Mouse (Mus musculus): ENCODE results near the gene Clca2. TPM values are rescaled to one million over a fixed set of nuclear protein-coding genes. Genes with fewer than 3 reads are reported as not detected.

The Clca2 gene
- polyA plus RNA-seq (2015; fragmentation: Nextera tagmentation; extraction: Ambion mirVana), result 0.53 and 0.56 TPM in 2 replicates

GRCm38 (mm10) chr3:145099291-145099690 is at the start of gene Clca2:
Gene Clca2 (minus strand): TSS chr3:145099443.
- Histone ChIP-seq H3K4me3 (no peak within 1 kb of the TSS), H3K9me3 (no peaks in the 10 kb centered on the region), H3K4me2 (replicated peaks) (no peak within 1 kb of the TSS), H3K27ac (no peak within 1 kb of the TSS), H3K27me3 (no peaks in the 10 kb centered on the region), H3K9ac (no peak within 1 kb of the TSS), H3K36me3 (no peaks in the 10 kb centered on the region), H3K4me1 (no peaks in the 10 kb centered on the region; the same call in 1 of the 2 replicates)
- WGBS, result 76% methylated on average over 6 of the region's 6 CpGs
- ATAC-seq (ENCODE audit: low FRiP score, low read depth), result no peak

- Histone ChIP-seq H3K4me2 (replicated peaks) (no peak overlapping the region), H3K9me3 (no peaks in the 10 kb centered on the region), H3K4me1 (no peaks in the 10 kb centered on the region), H3K27me3 (no peaks in the 10 kb centered on the region), H3K36me3 (peaks cover 27% of the 10 kb centered on the region), H3K27ac (no peak overlapping the region), H3K4me3 (no peak overlapping the region), H3K9ac (no peak overlapping the region)
- ATAC-seq (ENCODE audit: low FRiP score, low read depth), result no peak
Measured at GRCm38 (mm10) chr3:145147952-145148351, 48.7 kb upstream of the Clca2 start.

DNA sequence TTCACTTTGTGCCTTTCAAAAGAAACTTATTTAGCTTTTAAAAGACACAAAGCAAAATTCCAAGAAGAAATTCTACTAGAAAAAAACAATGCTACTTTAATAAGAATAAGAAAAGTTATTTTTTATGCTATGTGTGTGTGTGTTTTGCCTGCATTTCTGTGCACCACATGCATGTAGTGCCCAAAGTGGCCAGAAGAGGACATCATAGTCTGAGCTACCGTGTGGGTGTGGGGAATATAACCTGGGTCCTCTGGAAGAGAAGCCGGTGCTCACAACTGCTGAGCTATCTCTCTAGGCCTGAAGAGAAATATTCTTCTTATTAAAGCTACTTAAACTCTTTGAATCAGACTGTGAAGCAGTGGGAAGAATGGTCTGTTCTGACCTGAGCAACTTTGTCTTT is 48.2 kb upstream of the Clca2 start:
- Histone ChIP-seq H3K27me3 (no peaks in the 10 kb centered on the region), H3K4me3 (no peak overlapping the region), H3K9ac (no peak overlapping the region), H3K4me2 (replicated peaks) (no peak overlapping the region), H3K4me1 (no peaks in the 10 kb centered on the region), H3K36me3 (peaks cover 27% of the 10 kb centered on the region), H3K9me3 (no peaks in the 10 kb centered on the region), H3K27ac (no peak overlapping the region)
- WGBS, result 89% methylated on average over 2 of the region's 2 CpGs
- ATAC-seq (ENCODE audit: low FRiP score, low read depth), result no peak

- H3K36me3 ChIP-seq, result peaks cover 22% of the 10 kb centered on the region
- H3K4me2 ChIP-seq (replicated peaks), result no peak overlapping the region
- H3K9ac ChIP-seq, result no peak overlapping the region
- no peak overlapping the region for H3K27ac ChIP-seq
- H3K9me3 ChIP-seq, result no peaks in the 10 kb centered on the region
- H3K27me3 ChIP-seq, result no peaks in the 10 kb centered on the region
- H3K4me3 ChIP-seq, result no peak overlapping the region
- H3K4me1 ChIP-seq, result no peaks in the 10 kb centered on the region
- WGBS, result 89% methylated on average over 9 of the region's 9 CpGs
- ATAC-seq (ENCODE audit: low FRiP score, low read depth), result no peak
Measured at GRCm38 (mm10) chr3:145146871-145147270, 47.6 kb upstream of the Clca2 start.

GRCm38 (mm10) chr3:145143856-145144255 is 44.6 kb upstream of the Clca2 start:
- WGBS, result 88% methylated on average over 10 of the region's 10 CpGs
- no peak for ATAC-seq (ENCODE audit: low FRiP score, low read depth)
- Histone ChIP-seq H3K36me3 (peaks cover 11% of the 10 kb centered on the region), H3K4me2 (replicated peaks) (no peak overlapping the region), H3K4me1 (no peaks in the 10 kb centered on the region), H3K27me3 (no peaks in the 10 kb centered on the region), H3K27ac (no peak overlapping the region), H3K9ac (no peak overlapping the region), H3K9me3 (no peaks in the 10 kb centered on the region), H3K4me3 (no peak overlapping the region)

GRCm38 (mm10) chr3:145142925-145143324 is 43.7 kb upstream of the Clca2 start:
- no peak for ATAC-seq (ENCODE audit: low FRiP score, low read depth)
- Histone ChIP-seq H3K4me3 (no peak overlapping the region), H3K27me3 (no peaks in the 10 kb centered on the region), H3K4me2 (replicated peaks) (no peak overlapping the region), H3K9me3 (no peaks in the 10 kb centered on the region), H3K4me1 (no peaks in the 10 kb centered on the region), H3K36me3 (peaks cover 16% of the 10 kb centered on the region), H3K27ac (no peak overlapping the region), H3K9ac (no peak overlapping the region)

DNA sequence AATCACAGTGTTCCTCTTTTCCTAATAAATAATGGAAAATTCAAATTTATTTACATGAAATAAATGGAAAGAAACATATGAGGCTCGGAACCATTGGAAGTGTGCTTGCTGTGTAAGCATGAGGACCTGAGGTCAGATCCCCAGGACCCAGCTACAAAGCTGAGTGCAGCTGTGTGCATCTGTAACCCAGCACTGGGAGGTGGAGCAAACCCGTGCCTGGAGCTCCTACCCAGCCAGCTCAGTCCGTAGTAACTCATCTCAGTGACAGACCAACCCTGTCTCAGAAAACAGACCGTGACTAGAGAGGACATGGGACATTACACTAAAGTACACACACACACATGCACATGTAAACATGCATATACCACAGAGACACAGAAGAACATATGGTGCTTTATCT is 41.0 kb upstream of the Clca2 start:
- H3K4me2 ChIP-seq (replicated peaks), result no peak overlapping the region
- no peaks in the 10 kb centered on the region for H3K9me3 ChIP-seq
- 86% methylated on average over 4 of the region's 4 CpGs for WGBS
- H3K27ac ChIP-seq, result no peak overlapping the region
- H3K36me3 ChIP-seq, result peaks cover 11% of the 10 kb centered on the region; the same call in 1 of the 2 replicates
- no peak overlapping the region for H3K9ac ChIP-seq
- no peaks in the 10 kb centered on the region for H3K4me1 ChIP-seq
- H3K27me3 ChIP-seq, result no peaks in the 10 kb centered on the region
- H3K4me3 ChIP-seq, result no peak overlapping the region
- no peak for ATAC-seq (ENCODE audit: low FRiP score, low read depth)

DNA sequence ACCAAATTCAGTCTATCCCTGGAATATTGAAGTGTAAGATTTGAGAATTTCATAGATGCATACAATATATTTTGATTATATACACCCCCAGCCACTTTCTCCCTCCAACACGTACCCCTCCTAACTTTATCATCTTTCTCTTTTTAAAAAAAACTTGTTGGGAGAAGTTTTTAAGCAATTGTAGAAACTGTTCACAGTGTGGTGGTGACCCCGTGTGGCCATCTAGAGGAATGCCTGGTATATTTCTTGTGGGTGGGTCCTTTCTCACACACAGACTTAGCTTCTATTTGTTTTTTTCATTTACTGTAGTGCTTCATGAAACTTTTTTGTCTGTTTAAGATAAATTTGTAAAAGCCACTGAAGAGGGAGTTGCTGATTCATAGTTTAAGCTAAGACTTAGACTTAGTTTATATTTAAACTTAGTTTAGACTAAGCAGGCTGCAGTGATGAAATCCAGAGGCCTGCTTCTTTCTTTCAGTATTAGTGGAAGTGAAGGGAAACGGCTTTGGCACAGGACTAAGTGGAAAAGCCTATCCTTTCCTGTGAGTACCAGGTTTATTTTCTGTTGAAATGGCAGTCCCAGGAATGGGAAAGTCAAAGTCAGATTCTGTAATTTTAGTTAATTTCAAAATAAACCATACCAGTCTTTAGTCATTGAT is 32.1 kb upstream of the Clca2 start:
- Histone ChIP-seq H3K9me3 (no peaks in the 10 kb centered on the region), H3K4me2 (replicated peaks) (no peak overlapping the region), H3K4me3 (no peak overlapping the region), H3K27me3 (no peaks in the 10 kb centered on the region), H3K27ac (no peak overlapping the region), H3K36me3 (peaks cover 40% of the 10 kb centered on the region), H3K4me1 (no peaks in the 10 kb centered on the region), H3K9ac (no peak overlapping the region)
- peak; percentile 48; the same call in 1 of the 2 replicates for ATAC-seq (ENCODE audit: low FRiP score, low read depth)
- 33% methylated on average over 3 of the region's 3 CpGs for WGBS

GRCm38 (mm10) chr3:145129356-145129755 is 30.1 kb upstream of the Clca2 start:
- Histone ChIP-seq H3K36me3 (peaks cover 40% of the 10 kb centered on the region), H3K9me3 (no peaks in the 10 kb centered on the region), H3K27me3 (no peaks in the 10 kb centered on the region), H3K9ac (no peak overlapping the region), H3K4me3 (no peak overlapping the region), H3K4me2 (replicated peaks) (no peak overlapping the region), H3K27ac (no peak overlapping the region), H3K4me1 (no peaks in the 10 kb centered on the region)
- ATAC-seq (ENCODE audit: low FRiP score, low read depth), result no peak

DNA sequence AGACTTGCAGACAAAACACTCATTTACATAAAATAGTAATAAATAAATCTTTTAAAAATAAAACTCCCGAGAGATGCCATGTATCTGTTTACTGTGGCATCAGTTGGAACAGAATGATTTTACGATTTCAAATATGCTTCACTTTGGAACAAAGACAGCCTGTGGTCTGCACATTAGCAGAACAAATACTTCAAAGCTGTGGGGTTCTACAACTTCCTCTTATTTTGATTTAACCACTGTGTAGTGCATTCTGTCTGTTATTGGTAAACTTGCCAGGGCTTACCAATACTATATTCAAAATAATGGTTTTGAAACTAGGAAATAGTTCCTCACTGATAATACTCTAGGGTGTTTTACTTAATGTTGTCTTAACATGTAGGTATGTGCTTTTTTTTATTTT is 27.4 kb upstream of the Clca2 start:
- WGBS, result 91% methylated on average over 2 of the region's 2 CpGs
- H3K9ac ChIP-seq, result no peak overlapping the region
- ATAC-seq (ENCODE audit: low FRiP score, low read depth), result no peak
- no peaks in the 10 kb centered on the region for H3K9me3 ChIP-seq
- H3K4me1 ChIP-seq, result no peaks in the 10 kb centered on the region
- H3K4me2 ChIP-seq (replicated peaks), result no peak overlapping the region
- peaks cover 26% of the 10 kb centered on the region for H3K36me3 ChIP-seq
- H3K4me3 ChIP-seq, result no peak overlapping the region
- no peaks in the 10 kb centered on the region for H3K27me3 ChIP-seq
- H3K27ac ChIP-seq, result no peak overlapping the region

- Histone ChIP-seq H3K4me2 (replicated peaks) (peak overlapping the region; percentile 69), H3K27ac (no peak overlapping the region), H3K9ac (peak overlapping the region; percentile 87; the same call in 1 of the 2 replicates)
Measured at GRCm38 (mm10) chr3:145119425-145119824, 20.2 kb upstream of the Clca2 start.

DNA sequence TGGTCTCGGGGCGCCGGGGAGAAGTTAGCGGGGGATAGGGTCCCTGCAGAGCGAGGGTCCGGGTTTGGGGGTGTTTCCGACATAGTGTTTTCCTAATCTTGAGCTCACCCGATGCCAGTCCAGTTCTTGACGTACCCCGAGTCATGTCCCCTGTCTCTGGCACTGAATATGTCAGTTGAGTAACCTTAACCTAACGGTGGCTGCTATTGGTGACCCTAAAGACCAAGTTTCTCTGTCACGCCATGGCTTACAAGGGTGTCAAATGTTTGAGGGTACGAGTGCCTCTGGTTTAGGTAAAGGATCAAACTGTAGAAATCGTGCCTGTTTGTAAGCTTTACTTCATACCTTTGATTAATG is 19.7 kb upstream of the Clca2 start:
- ATAC-seq (ENCODE audit: low FRiP score, low read depth), result no peak
- Histone ChIP-seq H3K4me1 (peaks cover 14% of the 10 kb centered on the region), H3K4me3 (peak overlapping the region; percentile 71), H3K27ac (peak overlapping the region; percentile 97), H3K36me3 (no peaks in the 10 kb centered on the region), H3K9ac (peak overlapping the region; percentile 87), H3K27me3 (no peaks in the 10 kb centered on the region), H3K9me3 (no peaks in the 10 kb centered on the region), H3K4me2 (replicated peaks) (peak overlapping the region; percentile 69)
- WGBS, result 3% methylated on average over 14 of the region's 14 CpGs

More at GRCm38 (mm10) chr3:145119425-145119824, 20.2 kb upstream of the Clca2 start:
- Histone ChIP-seq H3K9me3 (no peaks in the 10 kb centered on the region), H3K4me1 (peaks cover 14% of the 10 kb centered on the region), H3K36me3 (no peaks in the 10 kb centered on the region), H3K4me3 (peak overlapping the region; percentile 71), H3K27me3 (no peaks in the 10 kb centered on the region)
- ATAC-seq (ENCODE audit: low FRiP score, low read depth), result no peak
- 75% methylated on average over 7 of the region's 7 CpGs for WGBS
